Mouse (Mus musculus) liver, adult 10 weeks (tissue): ENCODE data around the gene 1500015O10Rik. TPM values are rescaled to one million over a fixed set of nuclear protein-coding genes. Genes with fewer than 3 reads are reported as not detected.

Experiments
- polyA plus RNA-seq: library from polyadenylated mRNA; stranded (reverse); fragments of 350-450 nt; fragmentation: Illumina TruSeq; extraction: RNeasy Lipid Tissue Mini Kit (QIAGEN cat#74804); gene quantifications from one replicate; pipeline ENCODE4 v1.2.3, GENCODE M21; 2014; ENCODE audit warnings: low read depth, low replicate concordance

Gene 1500015O10Rik
- polyA plus RNA-seq: not detected

DNA sequence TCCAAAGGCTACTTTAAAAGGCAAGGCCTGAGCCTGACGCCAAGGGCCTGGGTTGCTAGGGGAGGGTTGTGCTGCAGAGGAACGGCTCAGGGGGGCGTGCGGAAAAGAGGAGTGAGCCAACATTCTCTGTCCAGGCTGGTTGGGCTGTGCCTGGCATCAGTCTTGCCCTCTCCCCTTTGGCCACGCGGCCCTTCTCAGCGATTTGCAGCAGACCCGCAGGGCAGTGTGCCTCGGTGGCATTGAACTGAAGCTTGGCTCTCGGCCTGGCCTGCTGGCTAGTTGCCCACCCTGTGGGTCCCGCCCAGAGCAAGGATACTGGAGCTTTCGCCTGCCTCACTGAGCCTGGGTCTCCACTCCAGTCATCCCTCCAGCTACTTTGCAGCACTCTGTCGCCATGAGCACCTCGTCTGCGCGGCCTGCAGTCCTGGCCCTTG, at the start of gene 1500015O10Rik:
1500015O10Rik (plus strand) TSS at position 112 of the 434 bp plus-strand sequence.

Other genes starting within 250 kb of the 1500015O10Rik start
- gene Uxs1, start 97.2 kb downstream of the 1500015O10Rik start, polyA plus RNA-seq: 20.3 TPM
- gene Tpp2, start 203.0 kb downstream of the 1500015O10Rik start, polyA plus RNA-seq: 45.5 TPM